In the genomic region with DNA sequence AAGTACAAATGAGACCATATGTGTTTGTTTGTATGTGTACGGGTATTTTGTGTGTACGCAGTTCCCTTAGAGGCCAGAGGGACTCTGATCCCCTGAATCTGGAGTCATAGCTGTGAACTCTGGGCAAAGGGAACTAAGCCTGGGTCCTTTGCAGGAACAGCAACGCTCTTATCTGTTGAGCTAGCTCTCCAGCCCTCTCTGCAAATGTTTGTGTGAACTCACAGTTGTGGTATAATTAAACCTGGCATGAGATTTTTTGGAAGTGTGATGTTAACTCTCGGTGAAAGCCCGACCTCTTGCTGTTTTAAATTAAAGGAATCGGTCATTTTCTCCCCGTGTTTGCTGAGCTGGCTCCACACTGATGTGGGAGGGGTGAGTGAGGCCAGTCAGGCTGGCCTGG, we compare ENCODE assay signal across 31 mouse cellular contexts. TPM values are rescaled to one million over a fixed set of nuclear protein-coding genes. Genes with fewer than 3 reads are reported as not detected.
"Had no signal": no experiment of that assay in that cellular context is flagged by ENCODE, and none has a peak within 500 bp of the region (broad histone marks: within the 10 kb centered on the region; RNA-seq: fewer than 3 reads in every experiment).

No protein-coding gene starts in this region.

- ATAC-seq: intestine, embryonic 16.5 days; midbrain, embryonic 13.5 days; midbrain, embryonic 16.5 days had no signal

- H3K27me3 ChIP-seq: neural tube, embryonic 13.5 days had no signal

- H3K9ac ChIP-seq: limb, embryonic 13.5 days; liver, embryonic 15.5 days; midbrain, embryonic 13.5 days; neural tube, embryonic 13.5 days had no signal

- H3K9me3 ChIP-seq: limb, embryonic 10.5 days; limb, embryonic 13.5 days; liver, embryonic 15.5 days; midbrain, embryonic 10.5 days; midbrain, embryonic 13.5 days; neural tube, embryonic 13.5 days had no signal

- H3K36me3 ChIP-seq: limb, embryonic 10.5 days; liver, embryonic 15.5 days; midbrain, embryonic 10.5 days; midbrain, embryonic 13.5 days; neural tube, embryonic 13.5 days had no signal

- DNase-seq: kidney, adult 18-20 months; kidney, adult 9 months; kidney, postnatal 14 days; kidney, postnatal 4 days; lung, adult 2 months; lung, postnatal 14 days; lung, postnatal 4 days; retina, postnatal 1 day; right cerebral cortex, postnatal 25 days; spleen, adult 18-20 months; thymus, postnatal 25 days had no signal

- H3K4me3 ChIP-seq: limb, embryonic 10.5 days; limb, embryonic 13.5 days; liver, embryonic 15.5 days; midbrain, embryonic 10.5 days; midbrain, embryonic 13.5 days; myocyte; neural tube, embryonic 13.5 days had no signal

- H3K4me1 ChIP-seq: liver, embryonic 15.5 days; midbrain, embryonic 13.5 days; neural tube, embryonic 13.5 days had no signal

- H3K4me2 ChIP-seq: limb, embryonic 13.5 days; liver, embryonic 11.5 days; liver, embryonic 15.5 days; midbrain, embryonic 13.5 days; neural tube, embryonic 13.5 days had no signal

- H3K27ac ChIP-seq: limb, embryonic 10.5 days; limb, embryonic 13.5 days; liver, embryonic 15.5 days; midbrain, embryonic 10.5 days; midbrain, embryonic 13.5 days; neural tube, embryonic 13.5 days had no signal

RNA-seq across cellular contexts. Expression of a gene that starts 13.4 kb away (rescaled TPM):
- total RNA-seq: megakaryocyte progenitor cell, adult 5-6 weeks; neutrophil, adult 5-6 weeks had no signal

RNA-seq across cellular contexts. Expression of a gene that starts 43.1 kb away (rescaled TPM):
- total RNA-seq: layer of hippocampus, adult 18-20 months; layer of hippocampus, postnatal 14 days; left cerebral cortex, adult 8-10 months; left cerebral cortex, postnatal 25 days; monocyte, adult 5-6 weeks; neutrophil, adult 5-6 weeks had no signal
- polyA plus RNA-seq: kidney, embryonic 16.5 days; limb, embryonic 10.5 days; limb, embryonic 13.5 days; liver, embryonic 11.5 days; lung, adult 2 months; lung, embryonic 16.5 days; midbrain, embryonic 10.5 days; midbrain, embryonic 13.5 days; midbrain, embryonic 16.5 days; myocyte; neural tube, embryonic 13.5 days; thymus, postnatal 0 days had no signal
